Mouse (Mus musculus) bone marrow, adult 2 months (tissue): ENCODE data around the gene Nptn. TPM values are rescaled to one million over a fixed set of nuclear protein-coding genes. Genes with fewer than 3 reads are reported as not detected.

Experiments
- H3K27ac ChIP-seq: fragments of 200-500 bp; 2 replicates; pipeline ENCODE4 v1.5.1; 2012; ENCODE audit warnings: low read depth, mild to moderate bottlenecking, control low read depth, inconsistent platforms, low read length; ENCODE audit not compliant: control insufficient read depth, poor library complexity, insufficient read depth
- H3K4me1 ChIP-seq: fragments of 200-500 bp; 2 replicates; pipeline ENCODE4 v1.6.1; 2011; ENCODE audit warnings: low read length; ENCODE audit not compliant: control insufficient read depth, insufficient read depth
- H3K4me3 ChIP-seq: fragments of 200-500 bp; replicated peaks from 2 replicates; pipeline ENCODE3; 2011; ENCODE audit warnings: mild to moderate bottlenecking, low read depth, low read length, control low read depth; ENCODE audit not compliant: control insufficient read depth
- CTCF ChIP-seq: fragments of 200-500 bp; IDR thresholded peaks from 2 replicates; pipeline ENCODE4 v1.5.1; 2011; ENCODE audit warnings: low read length, control low read depth; ENCODE audit not compliant: control insufficient read depth, insufficient read depth
- POLR2A ChIP-seq: fragments of 200-500 bp; IDR thresholded peaks from 2 replicates; pipeline ENCODE4 v1.6.1; 2011; ENCODE audit warnings: low read depth, mild to moderate bottlenecking, control low read depth, low read length, borderline replicate concordance; ENCODE audit not compliant: control insufficient read depth
- WGBS: fragments of 180-500 bp; shearing (Covaris S2); methylation state at CpG from one replicate; pipeline ENCODE4 v1.1.7; 2018; 5-methylcytosine and 5-hydroxymethylcytosine counted together
- polyA plus RNA-seq: library from polyadenylated mRNA; stranded (reverse); fragments of >200 nt; gene quantifications from 2 replicates; pipeline ENCODE4 v1.2.4, GENCODE M21; 2011; ENCODE audit warnings: low replicate concordance; ENCODE audit not compliant: missing spikeins, insufficient read depth, insufficient read length

The Nptn gene
- polyA plus RNA-seq: 47.4 and 86.9 TPM in 2 replicates

- under 1% methylated on average over 56 of the region's 56 CpGs for WGBS
- TF ChIP-seq POLR2A (peak; percentile 81; the same call in 1 of the 2 replicates), CTCF (no peak)
- Histone ChIP-seq H3K27ac (peak within 1 kb of the TSS; percentile 92), H3K4me1 (peaks cover 1% of the 10 kb centered on the region), H3K4me3 (peak within 1 kb of the TSS; percentile 99)
Measured at GRCm38 (mm10) chr9:58581958-58582540, at the start of gene Nptn. Gene Nptn, plus strand, starts transcription at chr9:58582240.

GRCm38 (mm10) chr9:58533322-58533721, 48.7 kb upstream of the Nptn start:
- TF ChIP-seq POLR2A: no peak
- no peak for TF ChIP-seq CTCF
- WGBS: 81% methylated on average over 6 of the region's 6 CpGs
- H3K27ac ChIP-seq: no peak overlapping the region
- H3K4me1 ChIP-seq: peaks cover 9% of the 10 kb centered on the region
- H3K4me3 ChIP-seq: no peak overlapping the region

GRCm38 (mm10) chr9:58534766-58535165, 47.3 kb upstream of the Nptn start:
- Histone ChIP-seq H3K4me1 (peaks cover 9% of the 10 kb centered on the region), H3K27ac (no peak overlapping the region), H3K4me3 (no peak overlapping the region)
- 35% methylated on average over 1 of the region's 1 CpGs for WGBS
- no peak for TF ChIP-seq POLR2A
- TF ChIP-seq CTCF: peak; percentile 46

- TF ChIP-seq POLR2A: no peak
- TF ChIP-seq CTCF: peak; percentile 76
- Histone ChIP-seq H3K27ac (no peak overlapping the region), H3K4me3 (no peak overlapping the region), H3K4me1 (peaks cover 9% of the 10 kb centered on the region)
- WGBS: 57% methylated on average over 20 of the region's 20 CpGs
Measured at GRCm38 (mm10) chr9:58535447-58536134, 46.4 kb upstream of the Nptn start.

GRCm38 (mm10) chr9:58537774-58538173, 44.3 kb upstream of the Nptn start:
- WGBS: 3% methylated on average over 3 of the region's 3 CpGs
- peak overlapping the region; percentile 64; the same call in 1 of the 2 replicates for H3K27ac ChIP-seq
- TF ChIP-seq POLR2A (no peak), CTCF (no peak)
- H3K4me3 ChIP-seq: peak overlapping the region; percentile 19
- peaks cover 9% of the 10 kb centered on the region for H3K4me1 ChIP-seq

GRCm38 (mm10) chr9:58539886-58540285, 42.2 kb upstream of the Nptn start:
- Histone ChIP-seq H3K27ac (no peak overlapping the region), H3K4me1 (peaks cover 9% of the 10 kb centered on the region), H3K4me3 (no peak overlapping the region)
- peak; percentile 51; the same call in 1 of the 2 replicates for TF ChIP-seq CTCF
- no peak for TF ChIP-seq POLR2A
- 45% methylated on average over 5 of the region's 5 CpGs for WGBS

- Histone ChIP-seq H3K4me3 (no peak overlapping the region), H3K4me1 (peaks cover 4% of the 10 kb centered on the region), H3K27ac (no peak overlapping the region)
- TF ChIP-seq POLR2A (no peak), CTCF (no peak)
- WGBS: 3% methylated on average over 6 of the region's 6 CpGs
Measured at GRCm38 (mm10) chr9:58541895-58542338, 40.1 kb upstream of the Nptn start.

- WGBS: 48% methylated on average over 4 of the region's 4 CpGs
- Histone ChIP-seq H3K27ac (no peak overlapping the region), H3K4me3 (no peak overlapping the region)
Measured at GRCm38 (mm10) chr9:58544879-58545324, 37.1 kb upstream of the Nptn start.

GRCm38 (mm10) chr9:58545428-58545827, 36.6 kb upstream of the Nptn start:
- no peaks in the 10 kb centered on the region for H3K4me1 ChIP-seq
- no peak for TF ChIP-seq POLR2A
- no peak for TF ChIP-seq CTCF
- H3K27ac ChIP-seq: no peak overlapping the region
- no peak overlapping the region for H3K4me3 ChIP-seq
- WGBS: 12% methylated on average over 6 of the region's 6 CpGs

More at GRCm38 (mm10) chr9:58544879-58545324, 37.1 kb upstream of the Nptn start:
- H3K4me1 ChIP-seq: no peaks in the 10 kb centered on the region
- TF ChIP-seq CTCF (no peak), POLR2A (no peak)
